In the genomic region with DNA sequence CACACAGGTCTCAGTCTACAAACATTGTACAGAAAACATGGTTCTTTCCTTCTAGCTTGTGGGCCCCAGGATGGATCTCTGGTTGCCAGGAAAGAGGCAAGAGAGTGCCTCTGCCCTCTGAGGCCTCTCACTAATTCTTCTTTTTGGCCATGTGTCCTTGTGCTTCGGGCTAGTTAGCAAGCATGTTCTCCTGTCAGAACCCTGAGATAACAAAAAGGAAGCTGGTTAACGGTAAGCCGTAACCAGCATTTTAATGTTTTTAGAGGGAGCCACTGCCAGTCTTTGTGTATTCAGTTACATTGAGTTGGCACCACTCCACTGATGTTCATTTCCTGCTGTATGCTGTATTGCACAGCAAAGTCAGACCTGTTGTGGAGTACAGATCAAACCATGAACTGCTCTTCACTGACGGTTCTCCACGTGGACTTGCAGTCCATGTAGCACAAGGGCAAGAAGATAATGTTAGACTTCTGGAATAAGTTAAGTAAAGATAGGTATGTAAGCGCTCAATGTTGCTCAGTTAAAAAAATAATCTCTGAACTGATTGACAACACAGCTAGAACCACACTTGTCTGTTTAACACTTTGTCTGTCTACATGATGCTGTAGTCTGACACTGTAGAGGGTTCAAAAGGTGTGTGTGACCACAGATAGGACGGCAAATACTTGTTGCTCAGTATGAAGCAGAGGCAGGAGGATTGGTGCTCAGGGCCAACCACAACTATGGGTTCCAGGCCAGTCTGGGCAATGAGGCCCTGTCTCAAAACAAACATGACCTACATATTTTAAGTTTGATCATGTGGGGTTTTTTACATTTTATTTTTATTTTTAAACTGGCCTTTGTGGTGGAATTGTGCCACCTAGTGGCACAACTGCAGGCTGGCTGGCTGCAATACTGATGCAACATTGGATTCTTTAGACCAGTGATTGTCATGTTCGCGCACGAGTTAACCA, we compare ENCODE assay signal across 8 mouse cellular contexts. TPM values are rescaled to one million over a fixed set of nuclear protein-coding genes. Genes with fewer than 3 reads are reported as not detected.
A peak's percentile ranks its signal among the peaks of the same experiment; 100 is the strongest.
DNase-seq lines count a peak whose midpoint lies in the region; ATAC-seq lines count a peak whose summit lies in the region.

No protein-coding gene starts in this region.

- WGBS in neural tube, embryonic 11.5 days, result 84% methylated on average over 10 of the region's 10 CpGs

- peaks cover 2% of the 10 kb centered on the region; the same call in 1 of the 2 replicates for H3K36me3 ChIP-seq in neural tube, embryonic 11.5 days (ENCODE audit: control insufficient read depth, insufficient read depth, low read length)

- no peaks in the 10 kb centered on the region for H3K27me3 ChIP-seq in neural tube, embryonic 11.5 days (ENCODE audit: control insufficient read depth, insufficient read depth, low read length)

- no peaks in the 10 kb centered on the region for H3K4me1 ChIP-seq in neural tube, embryonic 11.5 days (ENCODE audit: control insufficient read depth, insufficient read depth, low read length)

- ATAC-seq in neural tube, embryonic 11.5 days (ENCODE audit: insufficient read depth, low FRiP score, low TSS enrichment), result no peak

- no peaks in the 10 kb centered on the region for H3K9me3 ChIP-seq in neural tube, embryonic 11.5 days (ENCODE audit: control insufficient read depth, low read length)

- H3K4me3 ChIP-seq in neural tube, embryonic 11.5 days (ENCODE audit: low read depth, low read length), result no peak overlapping the region

- DNase-seq in cerebellum, adult 8-10 months, result peak; percentile 23
- no peak for DNase-seq in cerebellum, adult 9-11 months
- peak; percentile 21 for DNase-seq in right cerebral cortex, postnatal 4 days
- no peak for DNase-seq in right cerebral cortex, postnatal 36 days (ENCODE audit: low spot score in 2 of 2)
- peak; percentile 30 for DNase-seq in forelimb bud, embryonic 11.5 days (ENCODE audit: low read depth, low spot score)
- peak; percentile 58 for DNase-seq in kidney, postnatal 10 days
- DNase-seq in neural tube, embryonic 11.5 days (ENCODE audit: low spot score), result peak; percentile 33
- no peak for DNase-seq in layer of hippocampus, adult 8-10 months (ENCODE audit: low spot score in 2 of 2)

- no peak overlapping the region for H3K27ac ChIP-seq in neural tube, embryonic 11.5 days (ENCODE audit: low read depth, low read length)

- H3K4me2 ChIP-seq in neural tube, embryonic 11.5 days (ENCODE audit: low read depth), result no peak overlapping the region

- H3K9ac ChIP-seq in neural tube, embryonic 11.5 days (ENCODE audit: low read length), result no peak overlapping the region

RNA-seq across cellular contexts. Expression of gene Ncoa3, which starts 53.4 kb away (rescaled TPM):
- 20.0 and 22.4 TPM in 2 replicates for polyA plus RNA-seq in neural tube, embryonic 11.5 days (2014; fragmentation: Nextera tagmentation; extraction: Ambion mirVana)
- total RNA-seq in layer of hippocampus, adult 8-10 months (2022), result 10 to 100 TPM; 33.9 to 41.1 (median 36.3) TPM

Comparison
In these comparisons a context has a peak if more than half of its experiments do, and no peak if none do; other contexts are left out.
1. DNase-seq: peak in cerebellum, adult 8-10 months (single experiment), right cerebral cortex, postnatal 4 days (single experiment), forelimb bud, embryonic 11.5 days (single experiment), kidney, postnatal 10 days (single experiment) and neural tube, embryonic 11.5 days (single experiment); none in cerebellum, adult 9-11 months (single experiment), right cerebral cortex, postnatal 36 days (0 of 2) and layer of hippocampus, adult 8-10 months (0 of 2).